Mouse (Mus musculus) brown adipose tissue, adult 24 weeks (tissue): ENCODE data around the gene Kel. TPM values are rescaled to one million over a fixed set of nuclear protein-coding genes. Genes with fewer than 3 reads are reported as not detected.

Experiments
- H3K27ac ChIP-seq: fragments of 200-500 bp; replicated peaks from 2 replicates; pipeline ENCODE4 v1.5.1; 2012; ENCODE audit warnings: low read depth, mild to moderate bottlenecking, low read length
- H3K4me1 ChIP-seq: fragments of 200-500 bp; 2 replicates; pipeline ENCODE4 v1.6.1; 2012; ENCODE audit warnings: low read length, mixed read lengths; ENCODE audit not compliant: control insufficient read depth, insufficient read depth, insufficient read length
- H3K4me3 ChIP-seq: fragments of 200-500 bp; 2 replicates; pipeline ENCODE4 v1.5.1; 2012; ENCODE audit warnings: low read depth, mild to moderate bottlenecking, low read length, moderate library complexity; ENCODE audit not compliant: insufficient read depth
- polyA plus RNA-seq: library from polyadenylated mRNA; stranded (reverse); fragments of >200 nt; gene quantifications from 2 replicates; pipeline ENCODE4 v1.2.4, GENCODE M21; 2012; ENCODE audit not compliant: missing spikeins, insufficient read depth, insufficient read length

Kel gene
- not detected in 2 replicates for polyA plus RNA-seq

DNA sequence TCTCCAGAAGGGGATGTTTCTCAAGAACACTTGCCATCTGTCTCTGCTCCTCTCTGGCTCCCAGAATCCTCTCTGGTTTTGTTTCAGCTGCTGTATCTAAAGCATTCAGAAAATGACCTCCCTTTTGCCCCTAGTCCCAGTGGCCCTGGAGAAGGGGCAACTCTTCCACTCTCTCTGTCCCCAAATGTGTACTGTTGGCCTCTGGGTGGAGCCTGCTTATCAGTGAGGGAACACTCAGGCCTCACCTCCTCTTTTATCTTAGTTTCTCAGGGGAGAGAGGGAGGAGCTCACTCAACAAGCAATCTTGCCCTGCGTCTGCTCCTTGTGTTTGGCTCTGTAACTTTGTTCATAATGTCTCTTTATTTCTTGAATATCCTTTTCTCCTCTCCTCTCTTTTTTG lies at the start of gene Kel:
Kel (minus strand) TSS at position 217 of the 400 bp plus-strand sequence.
- H3K4me1 ChIP-seq = no peaks in the 10 kb centered on the region
- no peak within 1 kb of the TSS for H3K4me3 ChIP-seq
- no peak within 1 kb of the TSS for H3K27ac ChIP-seq

DNA sequence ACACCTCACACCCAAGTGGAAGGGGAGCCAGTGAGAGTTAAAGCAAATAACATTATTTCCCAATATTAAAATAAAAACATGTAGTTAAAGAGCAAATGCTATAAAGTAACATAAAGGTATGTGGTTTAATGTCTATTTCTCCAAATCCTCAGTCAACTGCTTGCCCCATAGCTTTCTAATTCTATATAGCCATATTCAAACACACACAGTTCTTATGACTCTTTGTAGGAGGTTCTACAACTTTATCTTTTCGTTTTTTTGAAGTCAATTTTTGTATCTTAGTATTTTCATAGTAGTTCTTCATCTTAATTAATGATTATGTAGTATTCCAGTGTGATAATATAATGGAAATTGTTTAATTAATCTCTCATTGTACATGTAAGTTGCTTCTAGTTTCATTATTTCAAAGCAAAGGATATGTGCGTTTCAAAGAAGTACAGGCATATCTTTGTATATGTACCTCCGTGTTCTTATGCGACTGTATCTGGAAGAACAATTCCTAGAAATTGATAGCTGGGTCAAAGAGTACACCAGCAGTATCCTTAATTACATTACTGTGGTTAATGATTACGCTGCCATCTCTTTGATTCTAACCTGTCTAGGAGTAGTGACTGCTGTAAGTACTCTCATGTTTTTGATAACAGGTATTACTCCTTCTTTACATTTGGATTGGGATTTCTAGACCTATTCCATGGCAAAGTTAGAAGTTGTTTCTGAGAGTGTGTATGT lies 40.7 kb upstream of the Kel start:
- H3K27ac ChIP-seq = no peak overlapping the region
- H3K4me3 ChIP-seq = no peak overlapping the region
- H3K4me1 ChIP-seq = no peaks in the 10 kb centered on the region

DNA sequence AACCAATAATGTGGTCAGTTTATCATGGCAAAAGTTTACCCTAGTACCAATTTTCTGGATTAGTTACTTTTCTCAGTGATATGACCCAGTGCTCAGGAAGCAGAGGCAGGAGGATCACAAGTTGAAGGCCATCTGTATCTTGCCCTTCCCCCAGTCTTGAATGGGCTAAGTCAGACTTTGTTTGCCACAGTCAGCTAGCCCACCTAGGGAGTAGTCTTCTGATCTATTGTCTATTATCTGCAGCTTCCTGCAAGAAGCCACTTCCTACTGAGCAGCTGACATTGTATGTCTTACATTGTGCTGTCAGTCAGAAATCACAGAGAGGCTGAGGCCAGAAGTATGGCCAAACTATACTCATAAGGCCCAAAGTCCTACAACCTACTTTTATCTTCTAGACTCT lies 37.0 kb upstream of the Kel start:
- Histone ChIP-seq H3K4me1 (no peaks in the 10 kb centered on the region), H3K27ac (no peak overlapping the region), H3K4me3 (no peak overlapping the region)

- Histone ChIP-seq H3K4me3 (no peak overlapping the region), H3K27ac (no peak overlapping the region), H3K4me1 (no peaks in the 10 kb centered on the region)
These were observed 30.8 kb upstream of the Kel start for GRCm38 (mm10) chr6:41734719-41735470.

DNA sequence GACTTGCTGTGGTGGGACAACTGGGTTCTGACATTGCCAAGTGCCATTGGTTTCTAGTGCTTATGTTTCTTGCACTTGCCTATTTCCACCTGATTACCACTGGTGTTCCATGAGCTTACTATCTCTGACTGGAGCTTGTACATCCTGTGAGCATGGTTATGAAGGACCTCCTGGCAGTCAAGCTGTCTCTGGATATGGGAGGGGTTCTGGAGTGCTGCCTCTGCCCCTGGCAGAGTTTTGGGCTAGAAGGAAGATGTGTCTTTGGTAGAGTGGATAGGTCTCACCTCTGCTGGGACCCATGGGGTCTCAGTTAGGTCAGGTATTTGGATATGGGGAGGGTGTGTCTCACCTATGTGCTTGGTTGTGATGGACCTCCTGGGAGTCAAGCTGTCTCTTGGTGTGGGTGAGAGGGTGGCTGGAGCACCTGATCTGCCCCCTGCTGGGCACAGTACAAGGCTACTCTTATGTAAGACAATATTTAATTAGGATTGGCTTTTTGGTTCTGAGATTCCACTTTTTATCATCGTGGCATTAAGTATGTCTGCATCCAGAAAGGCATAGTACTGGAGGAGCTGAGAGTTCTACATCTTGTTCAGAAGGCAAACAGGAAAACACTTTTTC lies 24.0 kb upstream of the Kel start:
- Histone ChIP-seq H3K27ac (no peak overlapping the region), H3K4me1 (no peaks in the 10 kb centered on the region), H3K4me3 (no peak overlapping the region)

- Histone ChIP-seq H3K4me3 (no peak overlapping the region), H3K27ac (no peak overlapping the region), H3K4me1 (no peaks in the 10 kb centered on the region)
These were observed 17.3 kb upstream of the Kel start for GRCm38 (mm10) chr6:41721430-41721829.

- no peak overlapping the region for H3K4me3 ChIP-seq
- H3K4me1 ChIP-seq = no peaks in the 10 kb centered on the region
- no peak overlapping the region for H3K27ac ChIP-seq
These were observed 6.1 kb upstream of the Kel start for GRCm38 (mm10) chr6:41710281-41710680.

DNA sequence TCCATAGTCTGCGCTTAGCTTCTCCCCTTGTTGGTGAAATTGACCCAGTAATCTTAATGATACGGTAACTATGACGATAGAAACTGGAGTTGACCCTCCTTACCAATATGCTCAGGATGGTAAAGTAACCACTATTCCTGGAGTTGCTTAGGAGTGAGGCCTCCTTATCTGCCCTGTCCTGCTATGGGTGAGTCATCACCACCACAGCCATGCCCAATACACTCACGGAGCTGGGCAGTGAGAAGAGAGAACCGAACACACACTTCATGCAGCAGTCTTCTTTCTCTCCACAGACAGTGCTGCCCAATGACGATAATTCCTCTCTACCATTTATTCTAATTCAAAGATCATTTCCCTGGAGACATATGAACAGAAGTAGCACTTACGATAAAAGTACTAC lies 2.1 kb upstream of the Kel start:
- H3K27ac ChIP-seq = no peak overlapping the region
- no peaks in the 10 kb centered on the region for H3K4me1 ChIP-seq
- no peak overlapping the region for H3K4me3 ChIP-seq

- Histone ChIP-seq H3K27ac (no peak overlapping the region), H3K4me1 (no peaks in the 10 kb centered on the region), H3K4me3 (no peak overlapping the region)
These were observed 1.2 kb downstream of the Kel start for GRCm38 (mm10) chr6:41702928-41703327.

- H3K4me3 ChIP-seq = no peak overlapping the region
- no peaks in the 10 kb centered on the region for H3K4me1 ChIP-seq
- H3K27ac ChIP-seq = no peak overlapping the region
These were observed 2.9 kb downstream of the Kel start for GRCm38 (mm10) chr6:41701245-41701644.

- H3K27ac ChIP-seq = no peak overlapping the region
- H3K4me3 ChIP-seq = no peak overlapping the region
- H3K4me1 ChIP-seq = no peaks in the 10 kb centered on the region
These were observed 9.7 kb downstream of the Kel start for GRCm38 (mm10) chr6:41694407-41694806.

DNA sequence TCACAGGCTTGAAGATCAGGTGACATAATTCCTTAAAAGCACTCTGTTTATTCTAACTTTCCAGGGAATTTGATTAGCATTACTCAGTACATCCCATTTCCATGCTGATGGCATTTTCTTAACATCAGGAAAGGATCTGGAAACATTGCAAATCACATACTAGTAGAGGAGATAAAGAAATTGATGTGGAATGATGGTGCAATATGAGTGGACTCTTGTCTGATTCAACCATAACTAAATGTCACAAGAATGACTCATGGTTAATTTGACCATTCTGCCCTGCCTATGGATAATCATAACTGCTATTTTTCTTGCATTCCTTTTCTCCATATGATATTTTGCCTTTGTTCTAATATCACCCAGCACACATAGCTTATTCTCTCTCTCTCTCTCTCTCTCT lies 11.9 kb downstream of the Kel start:
- H3K4me3 ChIP-seq = no peak overlapping the region
- no peaks in the 10 kb centered on the region for H3K4me1 ChIP-seq
- no peak overlapping the region for H3K27ac ChIP-seq

GRCm38 (mm10) chr6:41685596-41685995 lies 18.5 kb downstream of the Kel start:
- Histone ChIP-seq H3K27ac (no peak overlapping the region), H3K4me3 (no peak overlapping the region), H3K4me1 (no peaks in the 10 kb centered on the region)

DNA sequence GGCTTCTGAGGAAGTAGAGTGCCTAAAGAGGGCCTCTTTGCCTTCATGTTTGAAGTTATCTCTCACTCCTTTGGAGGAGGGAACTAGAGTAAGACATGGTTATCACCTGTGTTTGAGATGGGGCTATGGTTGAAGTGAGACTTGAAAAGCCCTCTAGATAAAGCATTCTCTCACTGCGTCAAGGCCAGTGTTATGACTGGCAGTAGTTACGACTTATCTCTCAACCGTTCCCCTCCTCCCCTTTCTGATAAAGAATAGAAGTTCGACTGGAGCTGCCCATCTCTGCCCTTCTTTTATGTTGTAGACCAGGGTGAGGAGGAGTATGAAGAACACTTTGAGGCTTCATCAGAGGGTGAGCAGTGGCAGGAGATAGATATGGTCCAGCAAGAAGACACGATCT lies 19.2 kb downstream of the Kel start:
- H3K4me3 ChIP-seq = no peak overlapping the region
- no peaks in the 10 kb centered on the region for H3K4me1 ChIP-seq
- no peak overlapping the region for H3K27ac ChIP-seq

DNA sequence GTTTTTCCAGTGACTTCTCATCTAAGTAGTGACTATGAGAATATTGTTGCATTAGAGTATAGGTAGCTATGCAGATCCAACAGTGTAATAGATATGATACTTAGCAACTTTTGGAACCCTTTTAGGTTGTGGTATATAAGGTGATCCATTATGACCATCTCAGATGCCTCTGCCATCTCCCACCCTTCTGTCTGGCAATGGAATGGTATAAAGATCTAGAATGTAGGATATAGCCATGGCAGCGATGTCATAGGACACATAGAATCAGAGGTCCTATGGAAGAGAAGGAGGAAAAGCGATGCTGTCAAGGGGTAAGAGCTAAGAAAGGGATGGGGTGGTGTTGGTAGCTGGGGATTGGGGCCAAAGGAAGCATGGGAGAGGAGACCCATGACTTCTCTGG lies 20.0 kb downstream of the Kel start, which contains the start of gene Llcfc1:
Llcfc1 (plus strand) TSS at position 301 of the 400 bp plus-strand sequence.
- no peak within 1 kb of the TSS for H3K4me3 ChIP-seq
- no peak within 1 kb of the TSS for H3K27ac ChIP-seq
- no peaks in the 10 kb centered on the region for H3K4me1 ChIP-seq
